Mouse (Mus musculus) limb, embryonic 15.5 days (tissue): ENCODE results near the gene Rab9. TPM values are rescaled to one million over a fixed set of nuclear protein-coding genes. Genes with fewer than 3 reads are reported as not detected.
A peak's percentile ranks its signal among the peaks of the same experiment; 100 is the strongest.
"Not testable (repeated sequence)": the region's sequence is repeated elsewhere in the genome, so short reads cannot be mapped to it uniquely, and the experiment has no call there.

Source experiments
- ATAC-seq: fragments of 200-750 bp; cut with Nextera tagmentation; 2 replicates; pipeline ENCODE4 v1.8.0; 2017; ENCODE audit warnings: low read depth, moderate TSS enrichment; ENCODE audit not compliant: insufficient number of reproducible peaks, low FRiP score, low TSS enrichment
- H3K27ac ChIP-seq: fragments of 300-500 bp; sonication (generic); 2 replicates; pipeline ENCODE4 v1.5.1; 2015; ENCODE audit warnings: moderate library complexity, mild to moderate bottlenecking, inconsistent platforms
- H3K27me3 ChIP-seq: fragments of 300-500 bp; sonication (generic); 2 replicates; pipeline ENCODE4 v1.6.1; 2015; ENCODE audit warnings: inconsistent platforms
- H3K36me3 ChIP-seq: fragments of 300-500 bp; sonication (generic); 2 replicates; pipeline ENCODE4 v1.6.1; 2015; ENCODE audit warnings: inconsistent platforms
- H3K4me1 ChIP-seq: fragments of 300-500 bp; sonication (generic); 2 replicates; pipeline ENCODE4 v1.6.1; 2015; ENCODE audit warnings: inconsistent platforms
- H3K4me2 ChIP-seq: fragments of 300-500 bp; sonication (generic); 2 replicates; pipeline ENCODE4 v1.6.1; 2015; ENCODE audit warnings: mild to moderate bottlenecking, inconsistent platforms
- H3K4me3 ChIP-seq: fragments of 300-500 bp; sonication (generic); 2 replicates; pipeline ENCODE4 v1.5.1; 2015; ENCODE audit warnings: mild to moderate bottlenecking, inconsistent platforms
- H3K9ac ChIP-seq: fragments of 300-500 bp; sonication (generic); 2 replicates; pipeline ENCODE4 v1.6.1; 2015; ENCODE audit warnings: inconsistent platforms
- H3K9me3 ChIP-seq: fragments of 300-500 bp; sonication (generic); 2 replicates; pipeline ENCODE4 v1.6.1; 2016; ENCODE audit warnings: inconsistent platforms
- WGBS: fragments of 180-500 bp; shearing (Covaris S2); methylation state at CpG from one replicate; pipeline ENCODE4 v1.1.7; 2015; 5-methylcytosine and 5-hydroxymethylcytosine counted together
- polyA plus RNA-seq: library from polyadenylated mRNA; unstranded; fragments of >200 nt; fragmentation: Nextera tagmentation; extraction: Ambion mirVana; gene quantifications from 2 replicates; pipeline ENCODE4 v1.2.1, GENCODE M21; 2015

The Rab9 gene
- polyA plus RNA-seq, result 55.3 and 61.6 TPM in 2 replicates

DNA sequence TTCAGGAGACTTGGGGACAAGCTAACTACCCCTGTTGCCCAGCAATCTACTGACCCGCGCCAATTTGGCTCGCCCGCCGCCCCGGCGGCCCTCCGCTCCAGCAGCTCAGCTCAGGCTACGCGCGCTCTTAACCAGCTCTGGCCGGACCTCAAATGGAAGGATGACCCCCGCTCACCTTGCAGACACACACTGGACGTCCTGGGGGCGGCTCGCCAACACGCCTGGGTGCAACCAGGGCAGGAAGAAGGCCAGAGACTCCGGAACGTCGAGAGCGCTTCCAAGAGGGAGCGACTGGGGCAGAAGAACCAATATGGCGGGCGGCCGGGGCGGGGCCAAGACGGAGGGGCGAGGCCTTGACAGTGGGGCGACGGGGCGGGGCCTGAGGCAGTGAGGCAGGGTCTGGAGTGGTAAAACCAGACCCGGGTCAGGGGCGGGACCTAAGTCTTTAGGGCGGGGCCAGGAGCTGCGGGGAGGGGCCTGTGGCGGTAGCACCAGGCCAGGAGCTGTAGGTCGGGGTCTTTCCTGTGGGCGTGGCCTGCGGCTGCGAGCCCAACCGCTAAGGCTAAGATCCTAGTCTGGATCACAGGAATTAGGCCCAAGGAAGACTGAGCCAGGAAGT is at the start of gene Rab9:
Gene Rab9 (minus strand): TSS at position 503 of the 619 bp plus-strand sequence.
- Histone ChIP-seq H3K36me3 (no peaks in the 10 kb centered on the region), H3K27me3 (no peaks in the 10 kb centered on the region), H3K4me2 (peak within 1 kb of the TSS; percentile 45), H3K27ac (peak within 1 kb of the TSS; percentile 85), H3K4me1 (no peaks in the 10 kb centered on the region), H3K9ac (peak within 1 kb of the TSS; percentile 63), H3K4me3 (peak within 1 kb of the TSS; percentile 57), H3K9me3 (no peaks in the 10 kb centered on the region)
- 24% methylated on average over 40 of the region's 41 CpGs for WGBS
- ATAC-seq, result peak; percentile 99

DNA sequence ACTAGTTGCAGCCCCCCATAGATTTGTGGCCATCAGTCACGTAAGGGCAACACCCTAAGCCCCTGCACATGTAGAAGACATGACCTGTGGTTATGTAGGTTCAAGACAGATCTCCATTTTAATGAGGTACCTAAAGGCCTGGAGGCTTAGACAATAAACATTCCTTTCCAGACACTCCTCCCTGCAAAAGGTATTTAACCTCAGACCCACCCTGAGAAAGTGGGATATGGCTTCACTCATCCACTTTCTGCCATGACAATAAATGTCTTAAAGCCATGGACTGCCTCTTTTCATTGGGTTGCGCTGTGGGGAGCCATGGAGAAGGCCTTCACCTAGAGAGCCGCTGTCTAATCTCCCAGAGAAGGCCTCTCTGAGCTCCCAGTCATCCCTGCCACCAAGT is 48.5 kb upstream of the Rab9 start:
- 79% methylated on average over 3 of the region's 3 CpGs for WGBS
- no peak for ATAC-seq

DNA sequence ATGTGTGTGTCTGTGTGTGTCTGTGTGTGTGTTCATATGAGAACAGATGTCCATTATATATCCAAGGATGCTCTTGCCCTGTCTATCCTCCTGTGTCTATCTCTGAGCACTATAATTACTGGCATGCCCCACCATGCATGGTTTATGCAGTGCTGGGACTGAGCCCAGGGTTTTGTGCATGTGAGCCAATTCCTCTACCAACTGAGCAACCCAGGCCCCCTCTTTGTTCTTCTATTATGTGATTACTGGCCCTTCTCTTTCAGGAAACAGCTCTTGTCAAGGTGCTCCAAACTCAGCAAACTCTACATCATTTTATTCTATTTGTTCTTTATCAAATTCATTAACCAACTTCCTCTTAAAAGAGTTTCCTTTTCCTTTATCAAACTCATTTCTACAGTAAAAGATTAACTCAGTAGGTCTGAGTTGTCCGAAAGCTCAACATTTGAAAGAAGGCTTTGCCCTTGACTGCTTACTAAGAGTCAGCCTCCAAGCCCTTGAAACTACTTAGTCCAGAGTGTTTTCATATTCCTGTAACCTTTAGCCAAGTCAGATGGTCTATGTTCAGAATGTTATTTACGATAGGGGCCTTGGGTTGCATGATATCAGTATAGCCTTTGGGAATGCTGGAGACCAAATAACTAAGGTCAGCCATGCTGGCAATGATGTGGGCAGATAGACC is 46.1 kb upstream of the Rab9 start:
- no peak overlapping the region for H3K27ac ChIP-seq
- H3K9me3 ChIP-seq, result no peaks in the 10 kb centered on the region
- no peak for ATAC-seq
- H3K4me3 ChIP-seq, result no peak overlapping the region
- WGBS, result 88% methylated on average over 2 of the region's 2 CpGs
- no peaks in the 10 kb centered on the region for H3K27me3 ChIP-seq
- H3K9ac ChIP-seq, result no peak overlapping the region
- H3K4me2 ChIP-seq, result no peak overlapping the region
- H3K36me3 ChIP-seq, result no peaks in the 10 kb centered on the region
- no peaks in the 10 kb centered on the region for H3K4me1 ChIP-seq

More for the DNA sequence above, 48.5 kb upstream of the Rab9 start:
- Histone ChIP-seq H3K4me1 (no peaks in the 10 kb centered on the region), H3K36me3 (no peaks in the 10 kb centered on the region), H3K9ac (no peak overlapping the region), H3K4me2 (no peak overlapping the region), H3K4me3 (no peak overlapping the region), H3K27ac (no peak overlapping the region), H3K9me3 (no peaks in the 10 kb centered on the region), H3K27me3 (peaks cover 4% of the 10 kb centered on the region; the same call in 1 of the 2 replicates)

DNA sequence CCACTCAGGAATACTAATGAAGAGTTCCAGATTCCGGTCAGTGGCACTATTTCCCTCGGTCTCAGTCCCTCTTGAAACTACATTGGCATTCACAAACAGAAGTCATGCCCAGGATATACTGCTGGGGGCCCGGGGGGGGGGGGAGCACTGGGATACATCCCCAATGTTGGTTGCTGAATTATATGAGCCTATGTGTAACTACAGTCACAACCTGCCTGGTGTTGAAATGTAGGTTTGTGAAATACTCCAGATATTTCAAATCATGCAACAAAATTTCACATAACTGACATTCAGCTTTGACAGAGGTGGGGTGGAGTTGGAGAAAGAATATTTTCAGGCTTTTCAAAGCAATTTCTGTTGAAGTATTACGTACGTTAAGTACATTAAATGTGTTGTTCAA is 41.1 kb upstream of the Rab9 start:
- Histone ChIP-seq H3K4me3 (no peak overlapping the region), H3K9me3 (no peaks in the 10 kb centered on the region), H3K36me3 (no peaks in the 10 kb centered on the region), H3K4me2 (no peak overlapping the region), H3K27me3 (peaks cover 10% of the 10 kb centered on the region; the same call in 1 of the 2 replicates), H3K9ac (no peak overlapping the region), H3K27ac (no peak overlapping the region), H3K4me1 (no peaks in the 10 kb centered on the region)
- no peak for ATAC-seq
- WGBS, result 79% methylated on average over 5 of the region's 5 CpGs

DNA sequence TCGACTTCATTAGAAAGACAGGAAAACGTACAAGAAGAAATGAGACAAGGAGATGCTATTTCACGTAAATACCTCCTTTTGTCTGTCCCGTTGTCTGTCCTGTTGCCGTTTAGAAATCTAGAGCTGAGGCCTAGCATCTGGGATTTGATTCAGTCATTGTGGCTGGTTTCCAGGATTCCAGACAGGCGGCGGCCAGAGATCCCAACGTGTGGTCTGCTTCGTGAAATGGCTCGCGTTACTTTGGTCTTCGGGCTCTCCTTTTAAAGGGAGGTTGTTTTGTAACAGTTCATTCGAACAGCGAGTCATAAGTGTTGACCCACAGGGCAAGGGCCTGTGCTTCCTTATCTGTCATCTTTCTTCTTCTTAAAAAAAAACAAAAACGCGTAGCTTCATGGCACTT is 38.7 kb upstream of the Rab9 start, which contains the start of gene Tceanc:
Gene Tceanc (minus strand): TSS at position 223 of the 400 bp plus-strand sequence.
- no peaks in the 10 kb centered on the region for H3K9me3 ChIP-seq
- WGBS, result 65% methylated on average over 16 of the region's 16 CpGs
- ATAC-seq, result no peak
- H3K4me2 ChIP-seq, result no peak within 1 kb of the TSS
- no peak within 1 kb of the TSS for H3K27ac ChIP-seq
- H3K4me3 ChIP-seq, result no peak within 1 kb of the TSS
- no peak within 1 kb of the TSS for H3K9ac ChIP-seq
- H3K27me3 ChIP-seq, result peaks cover 10% of the 10 kb centered on the region
- no peaks in the 10 kb centered on the region for H3K36me3 ChIP-seq
- H3K4me1 ChIP-seq, result no peaks in the 10 kb centered on the region

DNA sequence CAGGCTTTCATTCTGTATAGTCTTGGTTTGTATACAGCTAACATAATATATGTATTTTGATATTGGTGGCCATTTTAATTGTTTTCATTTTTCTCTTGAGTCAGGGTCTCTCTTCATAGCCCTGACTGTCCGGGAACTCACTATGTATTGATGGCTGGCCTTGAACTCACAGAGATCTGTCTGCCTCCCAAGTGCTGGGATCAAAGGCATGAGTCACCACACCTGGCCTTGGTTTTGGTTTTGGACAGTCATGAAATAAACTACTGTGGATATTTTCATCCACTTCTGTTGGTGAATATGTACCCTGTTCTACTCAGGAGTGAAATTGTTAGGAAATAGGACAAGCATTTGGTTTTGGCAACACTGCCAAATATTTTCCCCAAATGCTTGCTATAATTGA is 37.0 kb upstream of the Rab9 start:
- 83% methylated on average over 1 of the region's 1 CpGs for WGBS
- Histone ChIP-seq H3K9me3 (no peaks in the 10 kb centered on the region), H3K4me3 (no peak overlapping the region), H3K4me1 (no peaks in the 10 kb centered on the region), H3K4me2 (no peak overlapping the region), H3K27ac (no peak overlapping the region), H3K36me3 (no peaks in the 10 kb centered on the region), H3K9ac (no peak overlapping the region), H3K27me3 (peaks cover 10% of the 10 kb centered on the region)
- ATAC-seq, result no peak

DNA sequence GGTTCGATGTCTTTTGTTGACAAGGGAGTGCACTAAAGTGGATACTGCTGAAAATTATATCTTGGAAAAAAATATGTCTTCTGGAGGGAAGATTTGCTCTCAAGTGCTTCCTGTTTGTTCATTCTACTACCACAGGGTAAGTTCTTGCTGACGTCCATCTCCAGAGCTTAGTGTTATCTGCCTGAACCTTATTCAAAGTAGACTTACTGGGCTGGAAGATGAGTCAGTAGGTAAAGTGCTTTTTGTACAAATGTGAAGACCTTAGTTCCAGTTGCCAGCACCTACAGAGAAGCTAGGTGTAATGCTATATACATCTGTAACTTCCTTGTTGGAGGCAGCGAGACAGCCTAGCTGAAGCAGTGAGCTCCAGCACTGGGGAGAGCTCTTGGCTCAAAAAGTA is 36.3 kb upstream of the Rab9 start:
- WGBS, result 79% methylated on average over 3 of the region's 3 CpGs
- H3K27me3 ChIP-seq, result peaks cover 10% of the 10 kb centered on the region
- H3K9me3 ChIP-seq, result no peaks in the 10 kb centered on the region
- no peak overlapping the region for H3K9ac ChIP-seq
- H3K27ac ChIP-seq, result no peak overlapping the region
- ATAC-seq, result no peak
- H3K4me3 ChIP-seq, result no peak overlapping the region
- H3K4me2 ChIP-seq, result no peak overlapping the region
- no peaks in the 10 kb centered on the region for H3K36me3 ChIP-seq
- H3K4me1 ChIP-seq, result no peaks in the 10 kb centered on the region

DNA sequence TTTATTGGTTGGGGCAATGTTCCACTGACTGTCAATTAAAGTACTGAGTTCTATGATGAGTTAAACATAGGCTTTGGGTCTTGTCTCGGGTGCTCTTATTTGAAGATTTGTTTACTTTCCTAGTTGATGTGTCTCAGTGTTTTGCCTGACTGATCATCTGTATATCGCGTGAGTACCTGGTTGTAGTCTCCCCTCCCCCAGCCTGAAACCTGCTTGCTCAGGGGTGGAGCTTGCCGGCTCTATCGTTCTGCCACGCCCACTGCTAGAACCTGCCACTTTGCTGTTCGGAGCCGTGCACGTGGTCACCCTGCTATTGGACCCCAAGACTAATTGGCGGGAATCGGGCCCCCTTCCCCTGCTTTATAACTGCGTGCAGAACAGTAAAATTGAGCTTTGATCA is 34.4 kb upstream of the Rab9 start:
- not testable (repeated sequence) for H3K27ac ChIP-seq, ATAC-seq
- 0 out of 2 replicates have a peak overlapping the region, but pooled peaks have one; percentile 14 for H3K4me2 ChIP-seq

DNA sequence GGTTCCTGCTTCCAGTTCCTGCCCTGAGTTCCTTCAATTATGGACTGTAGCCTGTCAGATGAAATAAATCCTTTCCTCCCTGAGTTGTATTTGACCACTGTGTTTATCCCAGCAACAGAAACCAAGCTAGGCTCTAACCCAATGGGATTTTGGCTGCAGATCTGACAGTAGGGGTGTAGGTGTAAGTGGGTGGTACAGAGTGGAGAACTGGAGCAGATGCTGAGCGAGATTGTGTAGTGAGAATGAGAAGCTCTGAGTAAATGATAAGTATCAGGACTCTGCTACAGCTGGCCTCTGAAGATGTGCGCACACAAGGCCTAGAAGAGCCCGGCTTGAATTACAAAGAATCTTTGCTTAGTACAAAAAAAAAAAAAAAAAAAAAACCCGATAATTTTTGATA is 32.4 kb upstream of the Rab9 start:
- H3K9me3 ChIP-seq, result no peaks in the 10 kb centered on the region
- H3K4me3 ChIP-seq, result no peak overlapping the region
- H3K4me2 ChIP-seq, result no peak overlapping the region
- peaks cover 7% of the 10 kb centered on the region; the same call in 1 of the 2 replicates for H3K27me3 ChIP-seq
- H3K9ac ChIP-seq, result no peak overlapping the region
- 87% methylated on average over 4 of the region's 4 CpGs for WGBS
- H3K27ac ChIP-seq, result no peak overlapping the region
- H3K4me1 ChIP-seq, result no peaks in the 10 kb centered on the region
- ATAC-seq, result no peak
- H3K36me3 ChIP-seq, result no peaks in the 10 kb centered on the region

More for the DNA sequence above, 34.4 kb upstream of the Rab9 start:
- H3K36me3 ChIP-seq, H3K9ac ChIP-seq, H3K9me3 ChIP-seq, H3K4me3 ChIP-seq, H3K27me3 ChIP-seq, H3K4me1 ChIP-seq: not testable (repeated sequence)
- WGBS, result 16% methylated on average over 12 of the region's 12 CpGs

DNA sequence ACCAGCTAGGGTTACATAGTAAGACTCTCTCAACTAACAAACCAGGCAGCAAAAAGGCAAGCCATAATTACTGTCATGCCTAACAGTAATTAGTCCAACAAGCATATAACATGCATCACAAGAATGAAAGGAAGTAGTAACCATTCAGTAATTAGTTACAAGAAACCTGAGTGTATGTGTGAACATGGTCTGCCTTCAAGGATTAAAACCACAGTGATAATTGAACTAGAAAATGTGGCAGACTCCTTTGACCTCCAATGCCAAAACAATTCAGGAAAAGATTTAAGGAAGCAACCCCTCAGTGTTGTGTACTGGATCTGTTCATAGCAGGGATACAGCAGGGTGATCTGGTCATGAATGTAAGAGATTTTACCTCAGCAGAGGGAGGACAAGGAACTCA is 31.4 kb upstream of the Rab9 start:
- H3K27me3 ChIP-seq, result peaks cover 7% of the 10 kb centered on the region; the same call in 1 of the 2 replicates
- H3K9ac ChIP-seq, result no peak overlapping the region
- H3K27ac ChIP-seq, result 0 out of 2 replicates have a peak overlapping the region, but pooled peaks have one; percentile 99
- no peak overlapping the region for H3K4me2 ChIP-seq
- no peaks in the 10 kb centered on the region for H3K9me3 ChIP-seq
- H3K36me3 ChIP-seq, result no peaks in the 10 kb centered on the region
- H3K4me1 ChIP-seq, result no peaks in the 10 kb centered on the region
- H3K4me3 ChIP-seq, result no peak overlapping the region
- ATAC-seq, result no peak

DNA sequence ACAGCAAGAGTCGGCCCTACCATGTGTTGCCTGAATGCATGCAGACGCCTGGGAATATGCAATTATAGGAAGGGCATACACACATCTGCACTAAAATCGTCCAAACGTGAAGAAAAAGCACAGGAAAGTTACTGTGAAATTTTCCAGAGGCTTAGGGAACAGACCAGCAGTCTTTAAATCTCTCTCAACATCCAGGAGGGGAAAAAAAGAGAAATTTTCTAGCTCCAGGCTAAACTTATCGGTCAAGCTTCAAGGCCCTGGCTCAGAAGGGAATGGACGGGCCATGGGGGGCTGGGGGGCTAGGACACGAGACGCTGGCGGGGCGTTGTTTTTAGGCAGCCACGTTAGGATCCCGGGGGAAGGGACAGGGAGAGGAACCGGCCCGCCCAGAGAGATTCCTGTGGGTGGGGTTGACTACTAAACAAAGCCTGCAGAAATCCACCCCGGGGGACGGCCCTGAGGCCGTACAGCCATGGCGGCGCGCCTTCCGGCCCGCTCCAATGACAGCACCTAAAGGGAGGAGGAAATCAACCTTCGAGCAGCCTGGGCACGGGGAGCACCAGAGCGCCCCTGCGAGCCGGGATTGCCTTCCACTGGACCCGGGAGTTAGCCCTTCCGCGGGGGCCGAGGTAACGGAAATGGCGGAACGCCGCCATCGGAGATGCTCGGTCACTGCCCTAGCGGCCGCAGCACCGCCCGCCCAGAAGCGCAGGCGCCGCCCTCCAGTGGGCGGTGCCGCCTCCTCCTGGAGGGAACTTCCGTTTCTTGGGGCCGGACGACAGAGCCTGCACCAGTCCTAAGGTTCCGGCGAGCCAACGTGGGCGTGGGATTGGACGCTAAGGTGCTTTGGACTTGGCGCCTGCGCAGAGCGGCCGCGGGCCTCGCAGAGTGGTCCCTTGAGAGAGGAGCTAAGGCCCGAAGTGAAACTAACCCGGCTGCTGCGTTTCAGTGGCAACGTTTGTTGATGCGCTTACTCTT is 30.4 kb upstream of the Rab9 start:
- Histone ChIP-seq H3K9ac (peak overlapping the region; percentile 61), H3K36me3 (no peaks in the 10 kb centered on the region), H3K27ac (peak overlapping the region; percentile 99), H3K4me1 (no peaks in the 10 kb centered on the region), H3K4me3 (peak overlapping the region; percentile 52), H3K9me3 (no peaks in the 10 kb centered on the region), H3K4me2 (peak overlapping the region; percentile 36), H3K27me3 (peaks cover 7% of the 10 kb centered on the region; the same call in 1 of the 2 replicates)
- 24% methylated on average over 65 of the region's 65 CpGs for WGBS
- peak; percentile 96 for ATAC-seq
